Mouse (Mus musculus) embryo, embryonic 10 days (tissue): ENCODE results near the gene Plcl1.

Experiments used
- DNase-seq: peaks from one replicate; pipeline ENCODE4 v3.0.0-alpha.2; 2015; ENCODE audit warnings: low spot score

Plcl1 gene

DNA sequence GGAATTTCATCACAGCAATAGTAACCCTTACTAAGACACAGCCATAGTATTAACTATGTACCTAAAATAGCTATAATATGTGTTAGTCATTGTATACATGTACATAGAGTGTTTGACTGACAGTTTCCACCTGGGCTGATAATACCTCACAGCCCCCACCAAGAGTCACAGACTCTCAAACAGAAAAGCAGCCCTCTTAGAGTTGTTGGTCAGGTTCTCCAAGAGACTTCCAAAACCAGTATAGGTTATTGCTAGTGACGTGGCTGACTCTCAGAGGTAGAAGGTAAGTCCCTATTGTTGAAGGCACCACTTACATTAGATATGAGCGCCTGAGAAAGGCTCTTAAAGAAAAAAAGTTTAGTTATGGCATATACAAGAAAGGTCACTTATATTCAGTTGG is 120.0 kb downstream of the Plcl1 start:
- DNase-seq, result no peak

DNA sequence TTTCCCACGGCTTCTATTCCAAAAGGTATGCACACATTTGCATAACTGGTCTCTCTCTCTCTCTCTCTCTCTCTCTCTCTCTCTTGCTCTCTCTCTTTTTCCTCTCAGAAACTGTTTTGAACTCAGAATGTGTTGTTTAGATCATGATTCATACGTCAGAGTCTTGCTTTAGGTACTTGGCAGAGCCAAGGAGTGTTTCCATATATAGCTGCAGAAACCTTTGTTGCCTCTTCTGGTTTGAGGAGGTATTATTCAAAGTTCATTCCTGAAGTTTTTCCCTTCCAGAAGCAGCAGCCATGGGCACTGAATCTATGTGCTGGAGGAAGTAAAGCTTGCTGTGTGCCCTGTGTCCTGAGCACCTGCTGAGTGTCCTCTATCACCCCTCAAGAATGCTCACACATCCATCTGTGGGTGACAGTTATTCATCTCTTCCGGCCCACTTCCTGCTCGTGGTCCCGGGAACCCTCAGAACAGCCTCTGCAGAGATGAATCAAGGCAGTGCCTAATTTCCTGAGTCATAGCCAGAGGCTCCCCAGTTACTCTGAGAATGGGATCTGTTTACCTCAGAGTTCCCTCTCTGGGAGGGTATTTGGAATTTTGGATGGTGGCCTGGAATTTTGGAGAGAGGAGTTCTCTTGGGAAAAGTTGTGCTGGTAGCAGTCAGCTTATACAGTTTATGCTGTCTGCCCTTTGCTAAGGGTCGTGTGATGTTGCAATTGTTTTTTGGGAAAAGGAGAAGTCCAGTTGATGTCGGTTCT is 123.0 kb downstream of the Plcl1 start:
- no peak for DNase-seq

DNA sequence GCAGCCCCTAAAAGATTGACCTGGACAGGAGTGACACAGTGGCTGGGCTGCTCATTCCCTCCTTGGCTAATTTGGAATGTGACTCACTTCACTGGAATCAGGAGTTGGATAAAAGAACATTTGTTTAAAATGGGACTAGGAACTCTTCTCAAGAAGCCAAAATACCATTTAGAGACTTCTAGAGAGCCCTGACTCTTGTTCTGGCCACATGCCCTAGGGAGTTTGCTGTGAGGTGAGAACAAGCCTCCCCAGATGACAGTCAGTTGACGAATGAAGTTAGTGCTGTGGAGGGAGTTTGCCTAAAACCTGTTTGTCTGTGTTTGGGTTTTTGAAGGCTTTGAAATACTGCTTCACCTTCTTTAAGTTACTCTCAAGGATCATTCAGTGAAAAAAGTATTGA is 128.1 kb downstream of the Plcl1 start:
- no peak for DNase-seq

- no peak for DNase-seq
These were observed 148.7 kb downstream of the Plcl1 start for GRCm38 (mm10) chr1:55554405-55554804.

DNA sequence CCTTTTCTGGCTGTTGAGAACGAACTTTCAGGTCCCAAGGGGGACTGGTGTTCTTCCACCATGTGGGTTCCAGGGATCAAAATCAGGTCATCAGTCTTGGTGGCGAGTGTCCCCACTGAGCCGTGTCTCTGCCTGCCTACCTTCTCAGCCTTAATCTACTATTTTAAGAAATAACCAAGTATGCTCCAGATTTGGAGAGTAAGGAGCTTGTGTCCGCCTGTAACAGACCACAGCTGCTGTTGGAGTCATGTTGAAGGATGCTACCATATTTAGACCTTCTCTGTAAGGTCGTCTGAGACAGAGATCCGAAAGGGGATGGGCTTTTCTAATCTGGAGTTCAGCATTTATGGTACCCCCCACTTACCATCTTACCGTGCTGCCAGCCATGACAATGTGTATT is 152.2 kb downstream of the Plcl1 start:
- DNase-seq, result no peak

GRCm38 (mm10) chr1:55558409-55558808 is 152.7 kb downstream of the Plcl1 start:
- no peak for DNase-seq

DNA sequence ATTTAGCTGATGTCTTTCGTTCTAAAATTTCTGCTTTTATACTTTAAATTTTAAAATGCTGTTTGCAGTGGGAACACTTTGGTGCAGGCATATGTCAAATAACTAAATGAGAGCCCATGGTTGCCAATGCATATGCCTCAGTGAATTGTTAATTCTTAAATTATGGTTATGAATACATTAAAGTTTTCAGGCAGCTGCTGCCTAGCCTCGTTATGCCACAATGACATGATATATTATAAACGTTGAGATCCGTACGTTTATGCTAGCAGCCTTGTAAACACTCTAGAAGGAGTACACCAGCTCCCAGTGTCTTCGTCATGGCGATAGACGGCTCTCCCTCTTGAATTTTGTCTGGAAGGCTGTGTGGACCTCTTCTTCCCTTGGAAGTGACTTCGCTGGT is 154.3 kb downstream of the Plcl1 start:
- DNase-seq, result no peak

GRCm38 (mm10) chr1:55565933-55566332 is 160.2 kb downstream of the Plcl1 start:
- no peak for DNase-seq

DNA sequence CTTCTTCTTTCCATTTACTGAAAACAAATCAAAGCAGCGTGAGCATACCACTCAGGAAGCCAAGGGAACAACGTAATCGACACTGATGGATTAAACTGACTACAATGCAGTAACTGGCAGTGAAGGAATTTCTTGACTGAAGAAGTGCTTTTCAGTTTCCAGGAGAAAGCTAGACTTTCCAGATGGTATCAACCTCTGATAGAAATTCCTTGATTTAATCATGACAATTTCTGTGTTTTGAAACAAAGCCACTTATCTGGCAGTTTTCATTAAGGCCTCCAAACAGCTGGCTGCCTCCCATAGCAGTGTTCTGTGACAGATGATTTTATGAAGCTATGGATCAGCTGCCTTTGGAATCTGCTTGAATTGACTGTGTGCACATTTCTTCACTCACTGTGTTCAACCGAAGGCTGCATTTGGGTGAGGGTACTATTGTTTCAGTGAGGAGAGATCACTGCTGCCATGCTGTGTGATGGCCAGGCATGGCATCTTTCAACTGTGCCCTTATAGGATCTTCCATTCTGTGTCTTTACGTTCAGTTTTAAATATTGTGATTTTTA is 162.2 kb downstream of the Plcl1 start:
- no peak for DNase-seq

- no peak for DNase-seq
These were observed 164.5 kb downstream of the Plcl1 start for GRCm38 (mm10) chr1:55570225-55570624.

GRCm38 (mm10) chr1:55571399-55571798 is 165.7 kb downstream of the Plcl1 start:
- no peak for DNase-seq

- DNase-seq, result no peak
These were observed 166.5 kb downstream of the Plcl1 start for GRCm38 (mm10) chr1:55572202-55572601.

DNA sequence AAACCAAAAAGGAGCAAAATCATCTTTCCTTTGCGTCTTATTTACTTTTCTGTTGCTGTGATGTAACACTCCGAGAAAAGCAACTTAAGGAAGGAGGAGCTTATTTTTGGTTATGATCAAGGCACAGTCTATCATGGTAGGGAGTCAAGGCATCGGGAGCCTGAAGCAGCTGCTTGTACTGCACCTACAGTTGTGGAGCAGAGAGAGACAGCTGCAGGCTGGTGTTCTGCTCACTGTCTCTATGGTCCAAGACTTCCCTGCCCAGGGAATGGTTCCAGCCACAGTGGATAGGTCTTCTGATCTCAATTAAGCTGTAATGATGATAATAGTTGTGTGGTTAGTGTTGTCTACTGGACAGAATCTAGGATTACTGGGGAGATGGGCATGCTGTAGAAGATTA is 166.9 kb downstream of the Plcl1 start:
- no peak for DNase-seq

DNA sequence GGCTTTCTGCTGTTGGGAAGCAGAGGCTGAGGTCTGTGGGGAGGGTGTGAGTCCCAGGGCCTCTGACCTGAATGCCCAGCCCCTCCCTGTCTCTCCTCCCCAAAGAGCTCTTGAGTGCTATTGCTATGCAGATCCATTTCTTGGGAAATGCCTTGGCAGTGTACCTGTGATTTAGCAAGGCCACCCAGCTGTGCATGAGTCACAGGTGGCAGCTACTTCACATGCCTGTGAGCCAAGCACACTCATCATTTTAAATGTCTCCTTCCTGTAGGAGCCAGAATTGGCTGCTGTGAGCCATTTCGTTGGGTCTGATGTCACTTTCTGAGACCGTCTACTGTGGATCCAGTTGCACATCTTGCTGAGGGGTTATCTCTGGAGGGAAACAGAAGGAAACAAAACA is 170.2 kb downstream of the Plcl1 start:
- DNase-seq, result no peak

GRCm38 (mm10) chr1:55581752-55582151 is 176.0 kb downstream of the Plcl1 start:
- DNase-seq, result no peak

DNA sequence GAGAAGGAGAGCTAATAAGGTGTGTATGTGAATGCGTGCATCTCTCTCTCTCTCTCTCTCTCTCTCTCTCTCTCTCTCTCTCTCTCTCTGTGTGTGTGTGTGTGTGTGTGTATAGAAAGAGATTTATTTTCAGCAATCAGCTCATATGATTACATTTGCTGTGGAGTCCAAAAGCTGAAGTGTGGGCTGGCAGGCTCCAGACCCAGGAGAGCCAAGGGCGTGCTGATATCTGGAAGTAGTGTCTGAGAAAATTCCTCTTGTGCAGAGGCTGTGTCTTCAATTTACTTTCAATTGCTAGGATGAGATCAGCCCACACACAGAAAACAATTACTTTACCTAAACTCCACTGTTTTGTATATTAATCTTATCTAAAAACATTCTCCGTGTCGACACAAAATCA is 179.7 kb downstream of the Plcl1 start:
- DNase-seq, result no peak

DNA sequence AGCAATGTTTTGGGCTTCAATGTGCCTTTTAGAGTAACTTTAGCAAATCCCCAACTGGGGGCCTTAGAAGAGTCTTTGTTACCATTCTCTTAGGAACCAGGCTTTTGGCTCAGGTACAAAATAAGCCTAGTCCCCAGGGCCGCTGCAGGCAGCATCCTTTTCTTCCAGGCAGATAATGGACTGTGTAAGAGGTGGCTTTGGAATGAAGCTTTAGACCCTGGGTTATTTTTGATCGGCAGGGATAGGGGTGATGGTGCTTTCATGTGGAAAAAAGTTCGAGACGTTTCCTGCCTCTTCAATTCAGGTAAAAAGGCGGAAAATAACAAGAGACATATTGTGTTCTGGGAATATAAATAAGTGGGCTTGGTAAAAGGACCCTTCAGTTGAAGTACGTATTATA is 182.4 kb downstream of the Plcl1 start:
- DNase-seq, result no peak

- no peak for DNase-seq
These were observed 184.3 kb downstream of the Plcl1 start for GRCm38 (mm10) chr1:55590047-55590446.

- DNase-seq, result no peak
These were observed 194.8 kb downstream of the Plcl1 start for GRCm38 (mm10) chr1:55600496-55600895.

DNA sequence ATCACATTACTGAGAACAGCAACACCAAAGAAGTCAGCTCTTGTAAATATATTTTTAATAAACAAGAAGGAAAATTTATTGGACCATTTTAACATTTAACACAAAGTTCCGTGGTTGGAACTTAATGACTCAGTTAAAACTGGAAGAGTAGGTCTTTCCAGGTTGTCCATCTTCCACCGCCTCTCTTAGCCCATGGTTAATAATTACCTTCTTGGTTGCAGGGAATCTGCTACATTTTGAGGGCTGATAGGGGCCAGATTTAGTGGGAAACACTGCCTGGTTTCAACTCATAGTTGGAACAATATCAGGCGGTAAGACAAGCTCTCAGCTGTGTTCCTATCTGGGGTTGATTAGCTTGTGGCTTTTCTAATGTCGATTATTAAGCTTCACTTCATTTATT is 198.9 kb downstream of the Plcl1 start:
- no peak for DNase-seq

- no peak for DNase-seq
These were observed 199.7 kb downstream of the Plcl1 start for GRCm38 (mm10) chr1:55605450-55605849.

DNA sequence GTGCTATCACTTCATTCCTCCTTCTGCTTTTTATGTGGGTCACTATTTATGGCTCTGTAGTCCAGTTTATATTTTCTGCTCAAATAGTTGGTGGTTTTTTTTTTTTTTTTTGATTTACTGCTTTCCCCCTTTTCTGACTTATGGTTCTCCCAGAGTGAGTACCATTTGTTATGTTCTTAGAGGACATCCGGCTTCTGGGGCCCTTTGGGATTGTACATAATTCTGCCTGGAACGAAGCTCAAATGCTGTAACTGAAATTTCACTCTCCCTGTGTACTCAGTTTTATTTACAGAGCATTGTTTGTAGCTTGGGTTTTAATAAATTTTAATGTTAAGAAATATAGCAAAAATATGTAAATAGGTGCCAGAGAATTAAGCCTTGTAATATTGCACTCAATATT is 200.2 kb downstream of the Plcl1 start:
- DNase-seq, result no peak

GRCm38 (mm10) chr1:55606405-55606804 is 200.7 kb downstream of the Plcl1 start:
- DNase-seq, result no peak

- DNase-seq, result no peak
These were observed 207.1 kb downstream of the Plcl1 start for GRCm38 (mm10) chr1:55612759-55613328.
